Mouse (Mus musculus) lung, postnatal 0 days (tissue): ENCODE measurements around the gene Atp13a5.

ENCODE experiments used
- CTCF ChIP-seq: IDR thresholded peaks from 2 replicates; pipeline ENCODE4 v1.5.1; 2016; ENCODE audit warnings: antibody characterized with exemption, mild to moderate bottlenecking
- EP300 ChIP-seq: IDR thresholded peaks from 2 replicates; pipeline ENCODE4 v1.6.1; 2016; ENCODE audit warnings: antibody characterized with exemption, mild to moderate bottlenecking, control low read depth

GRCm38 (mm10) chr16:29325233-29325919, 53.2 kb downstream of the Atp13a5 start:
- TF ChIP-seq CTCF (no peak), EP300 (no peak)
